Mouse (Mus musculus): ENCODE data around the gene Lsg1. TPM values are rescaled to one million over a fixed set of nuclear protein-coding genes. Genes with fewer than 3 reads are reported as not detected.

Lsg1 gene
- total and polyA plus RNA-seq, 3 experiments = 58.8 to 84.4 TPM; not detected in 1

GRCm38 (mm10) chr16:30604807-30605137 lies 17.4 kb upstream of the Lsg1 start:
- Histone ChIP-seq H3K4me1 (ENCODE audit: control insufficient read depth in 1 of 2, insufficient read depth in 2 of 2, low read length in 2 of 2) (no peaks in the 10 kb centered on the region), H3K27me3 (ENCODE audit: control insufficient read depth in 1 of 2, insufficient read depth in 2 of 2, low read length in 2 of 2) (peaks cover 6 to 14% of the 10 kb centered on the region in 2 experiments; a peak in 3 of 4 replicates), H3K79me2 (ENCODE audit: control insufficient read depth, insufficient read depth, low read length, poor library complexity) (no peaks in the 10 kb centered on the region; the same call in 1 of the 2 replicates), H3K36me3 (ENCODE audit: control insufficient read depth in 1 of 2, insufficient read depth in 2 of 2, low read length in 2 of 2) (no peaks in the 10 kb centered on the region), H3K27ac (ENCODE audit: control insufficient read depth, low read depth, low read length) (no peak overlapping the region), H3K4me3 (ENCODE audit: control insufficient read depth in 1 of 2, insufficient read depth in 1 of 2, low read depth in 2 of 2, low read length in 2 of 2) (no peak overlapping the region), H3K9ac (ENCODE audit: control insufficient read depth, low read depth, low read length, poor library complexity, severe bottlenecking) (no peak overlapping the region), H3K9me3 (replicated peaks; ENCODE audit: insufficient read depth, low read length) (no peaks in the 10 kb centered on the region)
- TF ChIP-seq TCF12 (IDR thresholded peaks at IDR 0.05; ENCODE audit: low read depth, low read length) (no peak), NELFE (IDR thresholded peaks at IDR 0.05; ENCODE audit: low read depth, low read length) (no peak), GABPA (IDR thresholded peaks at IDR 0.05; ENCODE audit: low read depth, low read length) (no peak), GATA1 (IDR thresholded peaks at IDR 0.05; ENCODE audit: low read depth, low read length) (no peak), ZMIZ1 (IDR thresholded peaks at IDR 0.05; ENCODE audit: low read depth, low read length) (no peak), UBTF (IDR thresholded peaks at IDR 0.05; ENCODE audit: borderline replicate concordance, insufficient read depth, low read depth, low read length) (no peak), POLR2AphosphoS5 (IDR thresholded peaks at IDR 0.05; ENCODE audit: borderline replicate concordance, low read depth, low read length) (no peak), ZKSCAN1 (IDR thresholded peaks at IDR 0.05; ENCODE audit: low read depth, low read length) (no peak), TBP (IDR thresholded peaks at IDR 0.05; ENCODE audit: low read depth, low read length) (no peak), SIN3A (IDR thresholded peaks at IDR 0.05; ENCODE audit: low read length) (no peak), NRF1 (IDR thresholded peaks at IDR 0.05; ENCODE audit: insufficient read depth, low read depth, low read length, poor library complexity, severe bottlenecking) (no peak), MYB (IDR thresholded peaks at IDR 0.05; ENCODE audit: low read depth, low read length) (no peak), RCOR1 (IDR thresholded peaks at IDR 0.05; ENCODE audit: low read depth, low read length) (no peak), MXI1 (IDR thresholded peaks at IDR 0.05; ENCODE audit: low read depth, low read length) (no peak), CTCF (IDR thresholded peaks at IDR 0.05 in 2 of 3, conservative IDR thresholded peaks at IDR 0.05 in 1 of 3; ENCODE audit: control insufficient read depth in 1 of 3, insufficient read depth in 1 of 3, low read depth in 2 of 3, low read length in 3 of 3, poor library complexity in 1 of 3, severe bottlenecking in 1 of 3) (no peak), POLR2A (IDR thresholded peaks at IDR 0.05; ENCODE audit: control insufficient read depth in 1 of 2, insufficient read depth in 1 of 2, low read depth in 1 of 2, low read length in 2 of 2, poor library complexity in 1 of 2) (no peak)
- no peak for DNase-seq (ENCODE audit: low read depth, low spot score)

GRCm38 (mm10) chr16:30604061-30604806 lies 16.8 kb upstream of the Lsg1 start:
- no peak for DNase-seq (ENCODE audit: low read depth, low spot score)
- no peak overlapping the region for H3K9ac ChIP-seq (ENCODE audit: control insufficient read depth, low read depth, low read length, poor library complexity, severe bottlenecking)
- H3K4me3 ChIP-seq (ENCODE audit: control insufficient read depth in 1 of 2, insufficient read depth in 1 of 2, low read depth in 2 of 2, low read length in 2 of 2) = no peak overlapping the region
- no peaks in the 10 kb centered on the region for H3K9me3 ChIP-seq (replicated peaks; ENCODE audit: insufficient read depth, low read length)
- no peaks in the 10 kb centered on the region for H3K4me1 ChIP-seq (ENCODE audit: control insufficient read depth in 1 of 2, insufficient read depth in 2 of 2, low read length in 2 of 2)
- H3K36me3 ChIP-seq (ENCODE audit: control insufficient read depth in 1 of 2, insufficient read depth in 2 of 2, low read length in 2 of 2) = no peaks in the 10 kb centered on the region
- no peak overlapping the region for H3K27ac ChIP-seq (ENCODE audit: control insufficient read depth, low read depth, low read length)
- H3K27me3 ChIP-seq (ENCODE audit: control insufficient read depth in 1 of 2, insufficient read depth in 2 of 2, low read length in 2 of 2) = peaks cover 6 to 14% of the 10 kb centered on the region in 2 experiments; a peak in 3 of 4 replicates
- H3K79me2 ChIP-seq (ENCODE audit: control insufficient read depth, insufficient read depth, low read length, poor library complexity) = no peaks in the 10 kb centered on the region; the same call in 1 of the 2 replicates
- TF ChIP-seq UBTF (IDR thresholded peaks at IDR 0.05; ENCODE audit: borderline replicate concordance, insufficient read depth, low read depth, low read length) (no peak), ZMIZ1 (IDR thresholded peaks at IDR 0.05; ENCODE audit: low read depth, low read length) (no peak), ETS1 (IDR thresholded peaks at IDR 0.05; ENCODE audit: low read depth, low read length) (no peak), TBP (IDR thresholded peaks at IDR 0.05; ENCODE audit: low read depth, low read length) (no peak), EP300 (IDR thresholded peaks at IDR 0.05; ENCODE audit: low read depth in 1 of 2, low read length in 2 of 2) (no peak), POLR2A (IDR thresholded peaks at IDR 0.05; ENCODE audit: control insufficient read depth in 1 of 2, insufficient read depth in 1 of 2, low read depth in 1 of 2, low read length in 2 of 2, poor library complexity in 1 of 2) (no peak), RAD21 (IDR thresholded peaks at IDR 0.05; ENCODE audit: low read depth, low read length) (no peak), SMC3 (IDR thresholded peaks at IDR 0.05; ENCODE audit: low read depth, low read length) (no peak), MXI1 (IDR thresholded peaks at IDR 0.05; ENCODE audit: low read depth, low read length) (no peak), TCF12 (IDR thresholded peaks at IDR 0.05; ENCODE audit: low read depth, low read length) (no peak), NRF1 (IDR thresholded peaks at IDR 0.05; ENCODE audit: insufficient read depth, low read depth, low read length, poor library complexity, severe bottlenecking) (no peak), KAT2A (conservative IDR thresholded peaks at IDR 0.05; ENCODE audit: low read depth, low read length) (no peak), NELFE (IDR thresholded peaks at IDR 0.05; ENCODE audit: low read depth, low read length) (no peak), CHD2 (IDR thresholded peaks at IDR 0.05; ENCODE audit: low read length) (no peak), MAFK (IDR thresholded peaks at IDR 0.05; ENCODE audit: borderline replicate concordance, low read depth, low read length) (no peak), POLR2AphosphoS2 (IDR thresholded peaks at IDR 0.05; ENCODE audit: low read length) (no peak), RCOR1 (IDR thresholded peaks at IDR 0.05; ENCODE audit: low read depth, low read length) (no peak), MAZ (IDR thresholded peaks at IDR 0.05; ENCODE audit: low read depth, low read length) (no peak), MYB (IDR thresholded peaks at IDR 0.05; ENCODE audit: low read depth, low read length) (no peak), USF1 (IDR thresholded peaks at IDR 0.05; ENCODE audit: low read depth, low read length) (no peak)
